Mouse (Mus musculus) gastrocnemius, postnatal 14 days (tissue): Measurements from ENCODE around the gene Nedd9. TPM values are rescaled to one million over a fixed set of nuclear protein-coding genes. Genes with fewer than 3 reads are reported as not detected.
"Not testable (repeated sequence)": the region's sequence is repeated elsewhere in the genome, so short reads cannot be mapped to it uniquely, and the experiment has no call there.

Experiments used
- DNase-seq: peaks from one replicate; pipeline ENCODE4 v3.0.0; 2021; ENCODE audit warnings: mixed read lengths
- intact Hi-C: fragments of 180-260 bp; cut with DNase I; formaldehyde crosslinking; loops from one replicate; pipeline ENCODE4 v1.15.1; 2025; ENCODE audit warnings: low total_unique reads
- total RNA-seq, 2 experiments: library from RNA; stranded (reverse); gene quantifications; 2 replicates each; pipeline ENCODE4 v1.2.3; 2021

Nedd9 gene
- total RNA-seq, 2 experiments from 2014 or later = 9.0 to 11.4 TPM

GRCm38 (mm10) chr13:41381806-41382546 lies 105.2 kb downstream of the Nedd9 start:
- no peak for DNase-seq
- intact Hi-C loops = no loop called here

- intact Hi-C loops = no loop called here
- DNase-seq = no peak
Measured at GRCm38 (mm10) chr13:41381041-41381805, 105.9 kb downstream of the Nedd9 start.

GRCm38 (mm10) chr13:41379951-41380465 lies 107.2 kb downstream of the Nedd9 start:
- no peak for DNase-seq
- intact Hi-C loops = no loop called here

GRCm38 (mm10) chr13:41378462-41378861 lies 108.7 kb downstream of the Nedd9 start:
- DNase-seq = no peak
- intact Hi-C loops = no loop called here

GRCm38 (mm10) chr13:41377856-41378255 lies 109.3 kb downstream of the Nedd9 start:
- intact Hi-C loops = no loop called here

GRCm38 (mm10) chr13:41377011-41377431 lies 110.1 kb downstream of the Nedd9 start:
- intact Hi-C loops = no loop called here
- DNase-seq = no peak

More at GRCm38 (mm10) chr13:41377856-41378255, 109.3 kb downstream of the Nedd9 start:
- DNase-seq = no peak

- DNase-seq = no peak
- intact Hi-C loops = no loop called here
Measured at GRCm38 (mm10) chr13:41376111-41376510, 111.1 kb downstream of the Nedd9 start.

- intact Hi-C loops = no loop called here
- no peak for DNase-seq
Measured at GRCm38 (mm10) chr13:41375696-41376095, 111.5 kb downstream of the Nedd9 start.

- DNase-seq = no peak
- intact Hi-C loops = no loop called here
Measured at GRCm38 (mm10) chr13:41374886-41375285, 112.3 kb downstream of the Nedd9 start.

- DNase-seq = no peak
- intact Hi-C loops = no loop called here
Measured at GRCm38 (mm10) chr13:41372555-41373460, 114.4 kb downstream of the Nedd9 start.

GRCm38 (mm10) chr13:41371547-41371946 lies 115.6 kb downstream of the Nedd9 start:
- no peak for DNase-seq
- intact Hi-C loops = no loop called here

GRCm38 (mm10) chr13:41368612-41369011 lies 118.5 kb downstream of the Nedd9 start:
- DNase-seq = no peak
- intact Hi-C loops = no loop called here

- no peak for DNase-seq
- intact Hi-C loops = no loop called here
Measured at GRCm38 (mm10) chr13:41367176-41367611, 120.0 kb downstream of the Nedd9 start.

GRCm38 (mm10) chr13:41366609-41367008 lies 120.6 kb downstream of the Nedd9 start:
- intact Hi-C loops, DNase-seq: not testable (repeated sequence)

GRCm38 (mm10) chr13:41364273-41364672 lies 122.9 kb downstream of the Nedd9 start:
- no peak for DNase-seq
- intact Hi-C loops = no loop called here

GRCm38 (mm10) chr13:41362909-41363308 lies 124.3 kb downstream of the Nedd9 start:
- no peak for DNase-seq
- intact Hi-C loops = no loop called here

- DNase-seq = no peak
- intact Hi-C loops = no loop called here
Measured at GRCm38 (mm10) chr13:41360272-41360815, 126.8 kb downstream of the Nedd9 start.

- DNase-seq = no peak
- intact Hi-C loops = no loop called here
Measured at GRCm38 (mm10) chr13:41359330-41360215, 127.6 kb downstream of the Nedd9 start.
